Mouse (Mus musculus) lung, postnatal 0 days (tissue): ENCODE results near the gene Brd2.

Experiments
- CTCF ChIP-seq: IDR thresholded peaks from 2 replicates; pipeline ENCODE4 v1.5.1; 2016; ENCODE audit warnings: antibody characterized with exemption, mild to moderate bottlenecking
- EP300 ChIP-seq: IDR thresholded peaks from 2 replicates; pipeline ENCODE4 v1.6.1; 2016; ENCODE audit warnings: antibody characterized with exemption, mild to moderate bottlenecking, control low read depth

DNA sequence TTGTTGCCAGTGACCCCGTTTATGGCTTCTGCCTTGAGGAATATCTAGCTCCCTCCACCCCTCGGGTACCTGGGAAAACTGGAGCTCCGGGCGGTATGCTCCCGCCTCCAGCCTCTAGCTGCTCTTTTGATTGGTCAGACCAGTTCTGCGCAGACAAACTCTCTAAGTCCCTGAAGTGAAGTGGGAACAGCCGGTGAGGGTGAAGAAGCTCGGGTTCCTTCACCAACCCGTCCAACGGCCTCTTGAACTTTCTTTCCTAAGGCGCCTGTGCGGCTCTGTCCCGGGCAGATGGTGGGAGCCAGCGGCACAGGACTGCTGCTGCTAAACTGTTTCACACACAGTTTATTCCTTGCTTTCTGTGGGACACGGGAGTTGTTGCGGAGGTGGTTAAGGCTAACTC, 17.0 kb upstream of the Brd2 start:
- no peak for TF ChIP-seq CTCF
- no peak for TF ChIP-seq EP300
